Mouse (Mus musculus): ENCODE measurements at regions not wholly inside any gene's neighbourhood (a gene's known extent, or its start where the extent isn't known, plus 50 kb on each side); places are given as distances from the start of the nearest gene placed in this dataset.

- no peak for TF ChIP-seq CTCF (IDR thresholded peaks at IDR 0.05; ENCODE audit: control insufficient read depth, insufficient read depth, low read length)
- TF ChIP-seq POLR2A (IDR thresholded peaks at IDR 0.05; ENCODE audit: borderline replicate concordance, control insufficient read depth, low read depth, low read length) = no peak
These were observed 130.5 kb upstream of the Cdh5 start for GRCm38 (mm10) chr8:103970966-103971365.

Data from bone marrow, adult 2 months (tissue).